Mouse (Mus musculus) retina, postnatal 1 day (tissue): ENCODE data around the gene Syk.

Experiments
- DNase-seq: peaks from one replicate; pipeline ENCODE4 v3.0.0-alpha.2; 2012

Syk gene

GRCm38 (mm10) chr13:52582878-52583661 lies at the start of gene Syk:
Gene Syk, plus strand, starts transcription at chr13:52583173.
- DNase-seq = peak; percentile 83

DNA sequence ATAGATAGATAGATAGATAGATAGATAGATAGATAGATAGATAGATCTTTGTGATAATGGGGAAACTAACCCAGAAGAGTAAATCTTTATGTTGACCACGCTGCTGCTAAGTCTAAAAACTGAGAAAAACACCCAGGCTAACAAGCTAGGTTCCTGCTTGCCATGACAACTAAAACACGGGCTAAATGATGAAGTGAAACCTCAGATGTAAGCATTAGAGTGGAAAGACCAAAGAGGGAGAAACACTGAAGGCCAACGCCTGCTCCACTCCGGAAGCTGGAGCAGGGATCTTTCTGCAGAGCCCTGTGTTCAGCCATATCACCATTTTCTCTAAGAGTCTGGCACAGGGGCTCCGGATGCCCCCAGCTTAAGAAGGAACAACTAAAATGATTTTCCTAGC lies 49.3 kb upstream of the Syk start:
- DNase-seq = no peak

DNA sequence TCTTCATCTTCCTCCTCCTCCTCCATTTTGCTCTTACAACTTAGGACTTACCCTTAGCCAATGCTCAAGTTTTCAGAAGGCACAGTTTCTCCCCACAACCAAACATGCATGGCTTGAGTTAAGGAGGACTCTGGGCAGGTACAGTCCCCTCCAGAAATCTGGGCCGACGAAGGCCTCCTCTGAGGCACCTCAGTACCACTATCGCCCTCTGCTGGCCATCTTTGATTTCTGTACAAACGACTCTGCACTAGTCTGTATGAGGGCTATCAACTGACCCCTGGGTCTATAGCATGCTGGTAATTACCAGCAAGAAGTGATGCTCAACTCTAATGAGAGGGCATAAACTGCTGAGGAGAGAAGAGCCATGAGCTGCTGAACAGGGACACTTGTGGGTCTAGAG lies 47.4 kb upstream of the Syk start:
- DNase-seq = peak; percentile 85

GRCm38 (mm10) chr13:52537754-52538587 lies 45.0 kb upstream of the Syk start:
- DNase-seq = no peak

DNA sequence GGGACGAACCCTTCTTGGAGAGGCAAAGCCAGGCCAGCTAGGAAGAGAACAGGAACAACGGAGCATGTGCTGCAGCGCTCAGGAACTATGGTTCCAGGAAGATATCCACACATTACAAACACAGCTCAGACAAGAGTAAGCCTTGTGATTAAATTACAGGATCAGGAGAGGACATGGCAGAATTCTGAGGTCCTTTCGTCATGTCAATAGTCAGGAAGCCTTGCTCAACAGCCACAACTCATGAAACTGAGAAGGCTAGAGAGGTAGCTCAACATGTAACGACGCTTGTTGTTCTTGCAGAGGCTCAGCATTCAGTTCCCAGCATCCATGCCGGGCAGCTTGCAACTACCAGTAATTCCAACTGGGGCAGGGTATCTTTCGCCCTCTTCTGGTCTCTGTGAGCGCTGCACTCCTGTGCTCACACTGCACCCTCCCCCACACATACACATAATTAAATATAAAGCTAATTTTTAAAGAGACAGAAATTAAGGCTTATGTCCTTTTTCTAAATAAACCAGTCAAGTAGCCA lies 44.3 kb upstream of the Syk start:
- no peak for DNase-seq

DNA sequence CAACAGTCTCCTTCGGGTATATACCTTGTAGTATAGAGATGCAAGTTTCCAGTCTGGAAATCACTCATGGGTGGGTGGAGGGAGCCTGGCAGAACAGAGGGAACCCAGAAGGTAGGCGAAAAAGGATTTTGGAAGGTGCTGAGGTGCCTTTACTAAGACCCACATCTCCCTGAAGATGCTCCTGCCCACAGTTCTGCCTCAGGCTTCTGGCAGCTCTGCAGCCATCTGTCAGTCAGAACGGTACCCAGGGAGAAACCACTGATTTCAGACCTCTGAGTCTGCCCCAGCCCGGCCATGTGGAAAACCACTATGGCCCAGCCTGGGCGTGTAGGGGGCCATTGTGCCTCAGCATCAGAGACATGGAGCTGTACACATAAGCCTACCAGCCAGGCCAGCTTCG lies 43.5 kb upstream of the Syk start:
- DNase-seq = no peak

DNA sequence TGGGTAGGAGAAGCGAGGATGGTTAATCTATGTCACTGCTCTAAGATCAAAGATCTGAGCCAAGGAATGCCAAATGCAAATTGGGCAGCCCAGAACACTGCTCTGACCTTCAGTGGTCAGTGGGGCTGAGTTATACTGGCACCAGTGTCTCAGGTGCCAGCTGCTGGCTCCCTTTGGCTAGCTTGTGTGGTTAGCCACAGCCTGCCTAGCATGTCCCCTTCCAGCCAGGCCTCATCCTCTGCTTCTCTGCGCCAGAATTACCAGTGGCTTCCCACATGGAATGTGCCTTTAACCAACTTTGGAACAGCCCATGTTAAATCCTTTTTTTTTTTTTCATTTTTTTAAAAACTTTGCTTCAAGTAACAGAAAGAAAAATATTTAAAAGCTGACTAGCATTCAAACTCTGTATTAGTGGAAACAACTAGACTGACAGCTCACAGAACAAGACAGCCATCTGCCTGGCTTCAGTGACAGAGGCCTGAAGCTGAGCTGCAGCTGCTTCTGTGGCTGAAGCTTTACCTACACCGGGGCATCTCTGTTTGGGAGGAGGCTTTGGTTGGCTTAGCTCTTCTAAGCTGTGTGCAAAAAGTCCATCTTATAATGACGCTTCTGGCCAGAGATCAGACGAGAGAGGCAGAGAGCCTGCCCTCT lies 41.5 kb upstream of the Syk start:
- DNase-seq = no peak

GRCm38 (mm10) chr13:52542036-52542526 lies 40.9 kb upstream of the Syk start:
- peak; percentile 45 for DNase-seq

GRCm38 (mm10) chr13:52542636-52543035 lies 40.3 kb upstream of the Syk start:
- DNase-seq = no peak

DNA sequence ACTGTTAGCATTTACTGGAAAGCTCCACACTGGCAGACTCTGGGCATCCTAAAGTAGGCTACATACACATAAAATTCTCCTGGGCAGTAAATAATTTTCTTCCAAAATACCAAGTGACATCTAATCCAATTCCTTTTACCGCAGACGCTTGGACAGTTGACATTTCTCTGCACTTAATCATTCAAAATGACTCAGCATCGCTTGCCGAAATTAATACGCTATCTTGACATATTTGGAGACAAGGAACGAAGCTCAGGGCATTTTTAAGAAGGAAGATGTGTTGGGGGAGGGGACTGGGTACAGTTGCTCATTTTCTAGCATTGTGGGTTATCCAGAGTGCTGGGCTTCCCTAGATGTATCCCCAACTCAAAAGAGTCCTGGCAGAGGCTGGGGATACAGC lies 36.7 kb upstream of the Syk start:
- no peak for DNase-seq

- no peak for DNase-seq
These were observed 32.2 kb upstream of the Syk start for GRCm38 (mm10) chr13:52550690-52551193.

DNA sequence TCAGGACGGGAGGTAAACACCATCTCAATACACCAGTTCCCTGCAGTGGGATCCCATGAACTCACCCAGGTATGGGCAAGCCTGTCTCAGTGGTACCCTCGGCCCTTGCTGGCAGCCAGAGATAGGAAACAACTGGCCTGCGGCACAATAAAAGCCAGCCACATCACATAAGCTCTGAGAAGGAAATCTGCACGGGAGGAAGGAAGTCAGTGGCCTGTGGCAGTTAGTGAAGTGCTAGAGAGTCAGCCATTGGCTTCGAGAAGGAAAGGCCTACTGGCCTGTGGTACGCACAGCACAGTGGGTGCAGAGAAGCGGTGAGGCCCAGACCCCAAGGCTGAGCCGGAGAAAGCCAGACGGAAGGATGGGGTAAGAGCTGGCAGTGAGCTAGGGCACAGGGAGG lies 31.7 kb upstream of the Syk start:
- no peak for DNase-seq

DNA sequence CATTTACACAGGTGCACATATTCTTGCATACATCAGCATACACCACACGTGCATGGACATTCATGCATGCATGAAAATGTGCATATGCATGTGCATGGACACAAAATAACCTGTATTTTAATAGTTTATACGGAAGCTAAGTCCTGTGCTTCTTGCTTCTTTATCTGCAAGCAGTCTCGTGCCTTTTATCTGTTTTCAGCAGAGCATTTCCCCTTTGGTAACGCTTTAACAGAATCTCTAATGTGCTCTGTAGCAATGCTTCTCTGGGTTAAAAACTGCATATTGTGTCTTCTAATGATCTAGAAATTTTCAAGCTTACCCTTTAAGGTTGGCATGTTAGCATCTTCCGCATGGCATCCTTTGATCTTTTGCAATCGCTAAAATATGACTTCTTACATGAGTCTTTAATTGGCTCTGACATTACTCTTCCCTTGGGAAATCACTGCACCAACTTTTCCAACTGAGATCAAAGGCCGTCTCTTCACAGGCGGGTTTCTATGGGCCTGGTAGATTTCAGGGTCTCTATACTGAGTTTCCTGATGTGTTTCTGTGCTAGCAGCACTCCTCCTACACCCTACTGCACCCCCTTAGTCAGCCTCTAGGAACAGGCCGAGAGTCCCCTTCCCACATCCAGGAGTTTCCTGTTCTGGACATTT lies 30.0 kb upstream of the Syk start:
- DNase-seq = no peak

GRCm38 (mm10) chr13:52554722-52555121 lies 28.3 kb upstream of the Syk start:
- DNase-seq = no peak

GRCm38 (mm10) chr13:52557421-52557820 lies 25.6 kb upstream of the Syk start:
- no peak for DNase-seq

DNA sequence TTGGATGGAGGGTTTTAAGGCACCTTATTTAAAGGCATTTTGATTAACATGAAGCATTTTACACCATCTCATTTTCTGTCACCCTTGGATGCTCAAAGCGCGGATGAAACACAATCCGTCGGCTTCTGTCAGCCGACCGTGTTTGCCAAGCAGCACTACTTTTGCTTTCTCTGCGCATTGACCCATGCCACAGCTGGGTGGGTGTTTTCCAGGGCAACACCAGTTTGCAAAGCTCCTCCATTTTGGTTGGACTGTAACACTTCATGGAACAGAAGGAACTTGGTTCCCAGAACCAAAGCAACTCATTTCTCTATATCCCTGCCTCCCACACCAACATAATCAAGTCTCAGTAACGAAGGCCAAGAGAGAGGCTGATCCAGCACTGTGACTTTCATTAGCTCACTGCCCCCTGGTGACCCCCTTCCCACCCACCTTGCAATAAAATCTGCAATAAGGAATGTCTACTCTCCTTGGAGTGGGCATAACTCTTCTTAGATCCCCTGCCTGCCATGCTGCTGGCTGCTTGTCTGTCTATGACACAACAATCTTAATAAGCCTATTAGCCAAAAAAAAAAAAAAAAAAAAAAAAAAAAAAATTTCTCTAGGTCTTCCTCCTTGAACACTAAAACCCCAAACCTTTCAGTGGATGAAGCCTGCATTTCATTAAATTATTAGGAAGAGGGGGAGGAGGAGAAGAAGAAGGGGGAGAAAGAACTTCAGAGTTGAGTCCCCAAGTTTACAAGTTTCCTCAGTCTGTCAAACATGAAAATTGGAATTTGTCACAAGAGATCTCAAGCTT lies 21.4 kb upstream of the Syk start:
- no peak for DNase-seq

DNA sequence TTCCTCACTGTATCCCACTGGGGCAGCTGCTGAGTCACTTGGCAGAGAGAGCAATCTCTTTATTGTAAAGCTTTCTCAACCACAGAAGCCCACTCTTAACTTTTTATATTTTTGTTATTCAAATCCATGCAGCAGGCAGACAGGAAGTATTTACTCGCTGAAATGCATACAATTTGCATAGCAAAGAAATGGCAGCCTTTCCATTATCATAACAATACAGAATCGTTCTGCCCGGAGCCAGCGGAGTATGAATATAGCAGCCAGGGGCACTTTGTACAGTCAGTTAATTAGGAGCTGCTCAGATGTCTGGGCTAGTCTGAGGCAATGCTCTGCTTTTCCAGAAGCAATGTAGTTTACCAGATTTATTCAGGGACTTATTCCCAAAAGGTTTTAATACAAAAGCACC lies 20.8 kb upstream of the Syk start:
- peak; percentile 64 for DNase-seq

DNA sequence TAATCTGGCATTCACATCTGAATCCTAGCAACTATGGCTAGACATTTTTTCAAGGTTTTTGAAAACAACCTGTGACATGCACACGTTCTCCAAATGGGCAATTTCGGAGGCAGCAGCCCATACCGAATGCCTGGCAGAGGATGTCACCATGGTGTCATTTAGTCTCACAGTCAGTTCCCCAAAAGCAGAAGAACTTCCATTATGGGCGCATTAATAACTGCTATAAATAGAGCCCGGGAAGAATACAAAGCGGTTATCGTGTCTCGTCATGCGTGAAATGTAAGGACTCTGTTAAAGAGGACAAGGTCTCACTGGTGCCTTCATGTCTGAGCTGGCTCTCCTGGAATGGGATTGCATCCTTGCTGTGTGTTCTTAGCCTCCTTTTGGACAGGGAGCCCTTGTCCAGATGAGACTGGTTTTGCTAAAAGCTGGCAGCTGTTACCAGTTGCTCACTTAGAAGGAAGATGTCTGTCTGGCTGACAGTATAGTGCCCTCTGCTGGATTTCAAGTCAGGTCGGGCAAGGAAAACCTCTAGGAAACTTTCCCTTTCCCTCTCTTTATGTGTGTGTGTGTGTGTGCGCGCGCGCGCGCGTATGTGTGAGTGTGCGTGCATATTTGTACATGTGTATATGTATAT lies 17.8 kb upstream of the Syk start:
- peak; percentile 82 for DNase-seq

GRCm38 (mm10) chr13:52566188-52566760 lies 16.7 kb upstream of the Syk start:
- DNase-seq = no peak

- no peak for DNase-seq
These were observed 16.2 kb upstream of the Syk start for GRCm38 (mm10) chr13:52566777-52567176.
